Mouse (Mus musculus): ENCODE data around the gene Usp3. TPM values are rescaled to one million over a fixed set of nuclear protein-coding genes. Genes with fewer than 3 reads are reported as not detected.

The Usp3 gene
- total and polyA plus RNA-seq, 3 experiments: 24.4 to 39.5 (median 36.6) TPM

DNA sequence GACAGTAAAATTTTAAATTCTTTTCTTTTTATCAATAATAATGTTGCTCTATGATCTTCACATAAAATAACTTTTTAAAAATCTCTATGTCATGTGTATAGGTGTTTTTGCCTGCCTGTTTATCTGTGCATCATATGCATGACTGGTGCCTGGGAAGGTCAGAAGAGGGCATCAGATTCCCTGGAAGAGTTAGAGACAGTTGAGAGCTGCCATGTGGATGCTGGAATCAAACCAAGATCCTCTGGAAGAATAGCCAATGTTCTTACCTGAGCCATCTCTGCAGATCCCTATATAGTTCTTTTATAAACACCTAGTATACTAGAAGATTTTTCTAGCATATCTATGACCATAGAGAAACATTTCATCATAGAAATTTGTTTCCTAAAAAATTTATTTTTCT is 8.8 kb downstream of the Usp3 start:
- Histone ChIP-seq H3K4me1 (ENCODE audit: control insufficient read depth in 1 of 2, insufficient read depth in 2 of 2) (peaks cover 0 to 43% of the 10 kb centered on the region in 2 experiments; a peak in 2 of 4 replicates), H3K9ac (ENCODE audit: insufficient read depth, low read depth) (no peak overlapping the region), H3K4me3 (replicated peaks in 1 of 3; ENCODE audit: low read depth in 2 of 3, low read length in 2 of 3, poor library complexity in 1 of 3) (no peak overlapping the region), H3K79me2 (replicated peaks; ENCODE audit: control insufficient read depth, extremely low read depth, insufficient read depth, poor library complexity, severe bottlenecking) (peaks cover 19% of the 10 kb centered on the region), H3K9me3 (replicated peaks; ENCODE audit: low read length) (no peaks in the 10 kb centered on the region), H3K27ac (ENCODE audit: insufficient read depth, low read depth) (no peak overlapping the region), H3K4me2 (ENCODE audit: insufficient read depth, low read depth, poor library complexity, severe bottlenecking) (no peak overlapping the region), H3K36me3 (replicated peaks in 1 of 2; ENCODE audit: control insufficient read depth in 1 of 2, insufficient read depth in 1 of 2, low read length in 1 of 2) (peaks cover 0 to 3% of the 10 kb centered on the region in 2 experiments), H3K27me3 (replicated peaks) (no peaks in the 10 kb centered on the region)
- in situ Hi-C loops (cut with MboI; ENCODE audit: low pct_ligation_motif_present, low pct_unique_long_range_greater_than_20kb, low sequenced_read_pairs): no loop called here
- TF ChIP-seq JUND (conservative IDR thresholded peaks at IDR 0.05; ENCODE audit: low read depth, low read length) (no peak), USF1 (IDR thresholded peaks at IDR 0.05; ENCODE audit: low read depth, low read length) (no peak), TBP (conservative IDR thresholded peaks at IDR 0.05; ENCODE audit: low read depth, low read length) (no peak), NRF1 (IDR thresholded peaks at IDR 0.05; ENCODE audit: low read depth, low read length) (no peak), HCFC1 (IDR thresholded peaks at IDR 0.05; ENCODE audit: low read depth, low read length) (no peak), ETS1 (conservative IDR thresholded peaks at IDR 0.05; ENCODE audit: low read depth, low read length) (no peak)
- dilution Hi-C loops (cut with MboI; ENCODE audit: extremely low pct_ligation_motif_present, extremely low pct_unique_long_range_greater_than_20kb, low sequenced_read_pairs): no loop called here
- DNase-seq (ENCODE audit: extremely low read depth): no peak

DNA sequence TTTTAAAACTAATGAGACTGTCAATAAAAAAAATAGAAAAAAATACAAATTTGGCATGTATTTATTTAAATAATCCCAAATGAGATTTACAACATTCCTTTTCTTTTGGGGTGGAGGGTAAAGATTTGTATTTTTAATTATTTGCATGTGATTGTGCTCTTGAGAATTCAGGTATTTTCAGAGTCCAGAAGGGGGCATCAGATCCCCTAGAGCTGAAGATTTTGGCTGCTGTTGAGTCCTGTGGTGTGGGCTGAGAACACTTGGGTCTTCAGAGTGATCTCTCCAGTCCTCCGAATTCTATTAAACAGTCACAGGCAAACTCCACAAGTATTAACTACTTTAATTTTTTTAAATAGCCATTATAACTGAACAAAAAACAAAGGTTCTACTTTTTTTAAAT is 9.7 kb downstream of the Usp3 start:
- no peak overlapping the region for H3K4me3 ChIP-seq (replicated peaks in 1 of 3; ENCODE audit: low read depth in 2 of 3, low read length in 2 of 3, poor library complexity in 1 of 3)
- no peak overlapping the region for H3K27ac ChIP-seq (ENCODE audit: insufficient read depth, low read depth)
- H3K9ac ChIP-seq (ENCODE audit: insufficient read depth, low read depth): no peak overlapping the region
- dilution Hi-C loops (cut with MboI; ENCODE audit: extremely low pct_ligation_motif_present, extremely low pct_unique_long_range_greater_than_20kb, low sequenced_read_pairs): no loop called here
- peak in 1 of 2 experiments; percentile 64; a peak in 2 of 4 replicates for TF ChIP-seq CTCF (conservative IDR thresholded peaks at IDR 0.05 in 1 of 2, IDR thresholded peaks at IDR 0.05 in 1 of 2; ENCODE audit: low read depth in 2 of 2, low read length in 2 of 2)
- peak; percentile 65 for TF ChIP-seq RAD21 (IDR thresholded peaks at IDR 0.05; ENCODE audit: low read depth, low read length)
- no peak for TF ChIP-seq UBTF (IDR thresholded peaks at IDR 0.05; ENCODE audit: low read depth, low read length)
- peak; percentile 58 for TF ChIP-seq SMC3 (IDR thresholded peaks at IDR 0.05; ENCODE audit: low read depth, low read length)
- H3K79me2 ChIP-seq (replicated peaks; ENCODE audit: control insufficient read depth, extremely low read depth, insufficient read depth, poor library complexity, severe bottlenecking): peaks cover 15% of the 10 kb centered on the region
- H3K4me1 ChIP-seq (ENCODE audit: control insufficient read depth in 1 of 2, insufficient read depth in 2 of 2): peaks cover 0 to 41% of the 10 kb centered on the region in 2 experiments; a peak in 2 of 4 replicates
- peak; percentile 45 for DNase-seq (ENCODE audit: extremely low read depth)
- H3K9me3 ChIP-seq (replicated peaks; ENCODE audit: low read length): no peaks in the 10 kb centered on the region
- peaks cover 0 to 8% of the 10 kb centered on the region in 2 experiments for H3K36me3 ChIP-seq (replicated peaks in 1 of 2; ENCODE audit: control insufficient read depth in 1 of 2, insufficient read depth in 1 of 2, low read length in 1 of 2)
- in situ Hi-C loops (cut with MboI; ENCODE audit: low pct_ligation_motif_present, low pct_unique_long_range_greater_than_20kb, low sequenced_read_pairs): no loop called here
- H3K4me2 ChIP-seq (ENCODE audit: insufficient read depth, low read depth, poor library complexity, severe bottlenecking): no peak overlapping the region
- H3K27me3 ChIP-seq (replicated peaks): no peaks in the 10 kb centered on the region

DNA sequence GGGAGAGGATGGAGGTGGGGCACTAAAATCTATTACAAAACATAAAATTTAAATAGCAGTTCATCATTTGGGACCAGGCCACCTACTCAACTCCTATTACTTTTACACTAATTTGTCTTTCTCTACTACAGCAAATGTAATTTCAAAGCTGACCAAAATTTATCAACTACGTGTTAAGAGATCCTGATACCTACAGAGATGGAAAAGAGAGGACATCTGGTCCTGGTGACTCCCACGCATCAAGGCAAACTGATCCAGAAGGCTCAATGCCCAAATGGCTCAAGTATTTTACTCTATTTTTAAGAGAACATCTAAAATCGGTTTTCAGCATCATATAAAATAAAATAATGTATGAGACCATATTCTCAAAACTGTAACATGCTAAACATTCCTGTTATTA is 11.2 kb downstream of the Usp3 start:
- Histone ChIP-seq H3K9ac (ENCODE audit: insufficient read depth, low read depth) (no peak overlapping the region), H3K27me3 (replicated peaks) (no peaks in the 10 kb centered on the region), H3K36me3 (replicated peaks in 1 of 2; ENCODE audit: control insufficient read depth in 1 of 2, insufficient read depth in 1 of 2, low read length in 1 of 2) (peaks cover 0 to 10% of the 10 kb centered on the region in 2 experiments), H3K27ac (ENCODE audit: insufficient read depth, low read depth) (no peak overlapping the region), H3K79me2 (replicated peaks; ENCODE audit: control insufficient read depth, extremely low read depth, insufficient read depth, poor library complexity, severe bottlenecking) (peaks cover 16% of the 10 kb centered on the region), H3K9me3 (replicated peaks; ENCODE audit: low read length) (no peaks in the 10 kb centered on the region), H3K4me3 (replicated peaks in 1 of 3; ENCODE audit: low read depth in 2 of 3, low read length in 2 of 3, poor library complexity in 1 of 3) (no peak overlapping the region), H3K4me1 (ENCODE audit: control insufficient read depth in 1 of 2, insufficient read depth in 2 of 2) (peaks cover 0 to 29% of the 10 kb centered on the region in 2 experiments; a peak in 2 of 4 replicates), H3K4me2 (ENCODE audit: insufficient read depth, low read depth, poor library complexity, severe bottlenecking) (no peak overlapping the region)
- dilution Hi-C loops (cut with MboI; ENCODE audit: extremely low pct_ligation_motif_present, extremely low pct_unique_long_range_greater_than_20kb, low sequenced_read_pairs): no loop called here
- no peak for TF ChIP-seq MAZ (IDR thresholded peaks at IDR 0.05; ENCODE audit: low read depth, low read length)
- in situ Hi-C loops (cut with MboI; ENCODE audit: low pct_ligation_motif_present, low pct_unique_long_range_greater_than_20kb, low sequenced_read_pairs): no loop called here
- DNase-seq (ENCODE audit: extremely low read depth): no peak

Measured in CH12.LX (cell line).